Mouse (Mus musculus) lung, embryonic 15.5 days (tissue): Measurements from ENCODE around the gene Fkbp11. TPM values are rescaled to one million over a fixed set of nuclear protein-coding genes. Genes with fewer than 3 reads are reported as not detected.

Source experiments
- ATAC-seq: fragments of 200-750 bp; cut with Nextera tagmentation; 2 replicates; pipeline ENCODE4 v1.8.0; 2017; ENCODE audit warnings: moderate number of reproducible peaks, borderline replicate concordance; ENCODE audit not compliant: low FRiP score, low TSS enrichment; ENCODE audit errors: extremely low read depth
- H3K27ac ChIP-seq: fragments of 300-500 bp; sonication (generic); 2 replicates; pipeline ENCODE4 v1.5.1; 2015; ENCODE audit warnings: moderate library complexity, mild to moderate bottlenecking, inconsistent platforms
- H3K27me3 ChIP-seq: fragments of 300-500 bp; sonication (generic); 2 replicates; pipeline ENCODE4 v1.6.1; 2015; ENCODE audit warnings: inconsistent platforms
- H3K36me3 ChIP-seq: fragments of 300-500 bp; sonication (generic); 2 replicates; pipeline ENCODE4 v1.6.1; 2015; ENCODE audit warnings: inconsistent platforms
- H3K4me1 ChIP-seq: fragments of 300-500 bp; sonication (generic); 2 replicates; pipeline ENCODE4 v1.6.1; 2015; ENCODE audit warnings: inconsistent platforms
- H3K4me2 ChIP-seq: fragments of 300-500 bp; sonication (generic); 2 replicates; pipeline ENCODE4 v1.6.1; 2015; ENCODE audit warnings: inconsistent platforms, mild to moderate bottlenecking, moderate library complexity
- H3K4me3 ChIP-seq: fragments of 300-500 bp; sonication (generic); 2 replicates; pipeline ENCODE4 v1.5.1; 2015; ENCODE audit warnings: mild to moderate bottlenecking, inconsistent platforms
- H3K9ac ChIP-seq: fragments of 300-500 bp; sonication (generic); 2 replicates; pipeline ENCODE4 v1.6.1; 2015; ENCODE audit warnings: inconsistent platforms
- H3K9me3 ChIP-seq: fragments of 300-500 bp; sonication (generic); 2 replicates; pipeline ENCODE4 v1.6.1; 2016; ENCODE audit warnings: inconsistent platforms
- WGBS: fragments of 180-500 bp; shearing (Covaris S2); methylation state at CpG from one replicate; pipeline ENCODE4 v1.1.7; 2015; 5-methylcytosine and 5-hydroxymethylcytosine counted together
- polyA plus RNA-seq: library from polyadenylated mRNA; unstranded; fragments of >200 nt; fragmentation: Nextera tagmentation; extraction: Ambion mirVana; gene quantifications from 2 replicates; pipeline ENCODE4 v1.2.1, GENCODE M21; 2015

Gene Fkbp11
- polyA plus RNA-seq, 1 experiment from 2014 or later = 30.0 TPM

GRCm38 (mm10) chr15:98689682-98690081 lies 38.3 kb downstream of the Fkbp11 start:
- no peak for ATAC-seq
- Histone ChIP-seq H3K9ac (no peak overlapping the region), H3K4me3 (no peak overlapping the region), H3K27me3 (no peaks in the 10 kb centered on the region), H3K4me1 (peaks cover 11% of the 10 kb centered on the region), H3K9me3 (no peaks in the 10 kb centered on the region), H3K36me3 (no peaks in the 10 kb centered on the region), H3K27ac (no peak overlapping the region), H3K4me2 (no peak overlapping the region)
- WGBS = 55% methylated on average over 2 of the region's 2 CpGs

GRCm38 (mm10) chr15:98685926-98686325 lies 42.1 kb downstream of the Fkbp11 start:
- no peak overlapping the region for H3K27ac ChIP-seq
- no peaks in the 10 kb centered on the region for H3K9me3 ChIP-seq
- H3K4me3 ChIP-seq = no peak overlapping the region
- ATAC-seq = no peak
- WGBS = 66% methylated on average over 3 of the region's 3 CpGs
- H3K4me2 ChIP-seq = no peak overlapping the region
- H3K36me3 ChIP-seq = no peaks in the 10 kb centered on the region
- H3K4me1 ChIP-seq = no peaks in the 10 kb centered on the region
- H3K9ac ChIP-seq = no peak overlapping the region
- H3K27me3 ChIP-seq = peaks cover 14% of the 10 kb centered on the region; the same call in 1 of the 2 replicates

GRCm38 (mm10) chr15:98683746-98684145 lies 44.3 kb downstream of the Fkbp11 start:
- WGBS = 60% methylated on average over 1 of the region's 1 CpGs
- no peak overlapping the region for H3K4me2 ChIP-seq
- peaks cover 24% of the 10 kb centered on the region; the same call in 1 of the 2 replicates for H3K27me3 ChIP-seq
- H3K9me3 ChIP-seq = no peaks in the 10 kb centered on the region
- no peak overlapping the region for H3K9ac ChIP-seq
- no peaks in the 10 kb centered on the region for H3K4me1 ChIP-seq
- ATAC-seq = no peak
- H3K36me3 ChIP-seq = no peaks in the 10 kb centered on the region
- no peak overlapping the region for H3K4me3 ChIP-seq
- no peak overlapping the region for H3K27ac ChIP-seq

- no peak overlapping the region for H3K4me2 ChIP-seq
- ATAC-seq = no peak
- no peaks in the 10 kb centered on the region for H3K4me1 ChIP-seq
- peaks cover 29% of the 10 kb centered on the region for H3K27me3 ChIP-seq
- no peak overlapping the region for H3K4me3 ChIP-seq
- H3K36me3 ChIP-seq = no peaks in the 10 kb centered on the region
- WGBS = 50% methylated on average over 10 of the region's 10 CpGs
- H3K9ac ChIP-seq = no peak overlapping the region
- no peaks in the 10 kb centered on the region for H3K9me3 ChIP-seq
- no peak overlapping the region for H3K27ac ChIP-seq
Measured at GRCm38 (mm10) chr15:98683177-98683576, 44.8 kb downstream of the Fkbp11 start.

- no peak overlapping the region for H3K9ac ChIP-seq
- H3K4me2 ChIP-seq = no peak overlapping the region
- H3K9me3 ChIP-seq = no peaks in the 10 kb centered on the region
- no peaks in the 10 kb centered on the region for H3K36me3 ChIP-seq
- peaks cover 10% of the 10 kb centered on the region for H3K4me1 ChIP-seq
- no peak overlapping the region for H3K4me3 ChIP-seq
- ATAC-seq = no peak
- WGBS = 64% methylated on average over 7 of the region's 7 CpGs
- H3K27ac ChIP-seq = no peak overlapping the region
- peaks cover 42% of the 10 kb centered on the region for H3K27me3 ChIP-seq
Measured at GRCm38 (mm10) chr15:98681633-98682032, 46.4 kb downstream of the Fkbp11 start.

- ATAC-seq = no peak
- no peak overlapping the region for H3K27ac ChIP-seq
- H3K9ac ChIP-seq = no peak overlapping the region
- no peaks in the 10 kb centered on the region for H3K36me3 ChIP-seq
- 79% methylated on average over 8 of the region's 8 CpGs for WGBS
- no peak overlapping the region for H3K4me2 ChIP-seq
- H3K9me3 ChIP-seq = no peaks in the 10 kb centered on the region
- H3K4me3 ChIP-seq = no peak overlapping the region
- peaks cover 52% of the 10 kb centered on the region for H3K27me3 ChIP-seq
- H3K4me1 ChIP-seq = peaks cover 17% of the 10 kb centered on the region
Measured at GRCm38 (mm10) chr15:98680660-98681059, 47.3 kb downstream of the Fkbp11 start.

GRCm38 (mm10) chr15:98677977-98678376 lies 50.0 kb downstream of the Fkbp11 start:
- no peak overlapping the region for H3K9ac ChIP-seq
- WGBS = 57% methylated on average over 7 of the region's 7 CpGs
- no peaks in the 10 kb centered on the region for H3K9me3 ChIP-seq
- peaks cover 74% of the 10 kb centered on the region for H3K27me3 ChIP-seq
- no peak overlapping the region for H3K4me2 ChIP-seq
- ATAC-seq = no peak
- H3K4me3 ChIP-seq = no peak overlapping the region
- H3K36me3 ChIP-seq = no peaks in the 10 kb centered on the region
- H3K27ac ChIP-seq = no peak overlapping the region
- peaks cover 17% of the 10 kb centered on the region for H3K4me1 ChIP-seq

GRCm38 (mm10) chr15:98676940-98677728 lies 50.9 kb downstream of the Fkbp11 start, which contains the start of gene Rnd1:
Gene Rnd1 (minus strand): TSS chr15:98677461.
- H3K27ac ChIP-seq = no peak within 1 kb of the TSS
- H3K4me3 ChIP-seq = peak within 1 kb of the TSS; percentile 38
- ATAC-seq = peak; percentile 96
- no peak within 1 kb of the TSS for H3K9ac ChIP-seq
- 1% methylated on average over 37 of the region's 37 CpGs for WGBS
- peaks cover 17% of the 10 kb centered on the region for H3K4me1 ChIP-seq
- peak within 1 kb of the TSS; percentile 88 for H3K4me2 ChIP-seq
- H3K27me3 ChIP-seq = peaks cover 72% of the 10 kb centered on the region
- H3K36me3 ChIP-seq = no peaks in the 10 kb centered on the region
- no peaks in the 10 kb centered on the region for H3K9me3 ChIP-seq

- Histone ChIP-seq H3K4me2 (peak overlapping the region; percentile 88), H3K27ac (no peak overlapping the region), H3K9ac (no peak overlapping the region), H3K4me3 (peak overlapping the region; percentile 38), H3K9me3 (no peaks in the 10 kb centered on the region), H3K4me1 (peaks cover 17% of the 10 kb centered on the region), H3K36me3 (no peaks in the 10 kb centered on the region), H3K27me3 (peaks cover 65% of the 10 kb centered on the region)
- WGBS = 3% methylated on average over 9 of the region's 9 CpGs
- 0 out of 2 replicates have a peak, but pooled peaks have one; percentile 27 for ATAC-seq
Measured at GRCm38 (mm10) chr15:98676471-98676870, 51.5 kb downstream of the Fkbp11 start.

GRCm38 (mm10) chr15:98675634-98676250 lies 52.3 kb downstream of the Fkbp11 start:
- no peak overlapping the region for H3K9ac ChIP-seq
- H3K36me3 ChIP-seq = no peaks in the 10 kb centered on the region
- no peak overlapping the region for H3K27ac ChIP-seq
- 11% methylated on average over 14 of the region's 14 CpGs for WGBS
- H3K27me3 ChIP-seq = peaks cover 58% of the 10 kb centered on the region
- H3K4me3 ChIP-seq = no peak overlapping the region
- peak overlapping the region; percentile 88; the same call in 1 of the 2 replicates for H3K4me2 ChIP-seq
- ATAC-seq = no peak
- H3K4me1 ChIP-seq = peaks cover 17% of the 10 kb centered on the region
- H3K9me3 ChIP-seq = no peaks in the 10 kb centered on the region

GRCm38 (mm10) chr15:98674994-98675545 lies 52.9 kb downstream of the Fkbp11 start:
- H3K27me3 ChIP-seq = peaks cover 55% of the 10 kb centered on the region
- H3K4me2 ChIP-seq = no peak overlapping the region
- H3K4me3 ChIP-seq = no peak overlapping the region
- ATAC-seq = no peak
- WGBS = 32% methylated on average over 11 of the region's 11 CpGs
- H3K4me1 ChIP-seq = peaks cover 17% of the 10 kb centered on the region
- H3K9ac ChIP-seq = no peak overlapping the region
- H3K27ac ChIP-seq = no peak overlapping the region
- H3K9me3 ChIP-seq = no peaks in the 10 kb centered on the region
- H3K36me3 ChIP-seq = no peaks in the 10 kb centered on the region
